Mouse (Mus musculus) limb, embryonic 15.5 days (tissue): ENCODE data around the gene Lysmd3. TPM values are rescaled to one million over a fixed set of nuclear protein-coding genes. Genes with fewer than 3 reads are reported as not detected.

Source experiments
- ATAC-seq: fragments of 200-750 bp; cut with Nextera tagmentation; 2 replicates; pipeline ENCODE4 v1.8.0; 2017; ENCODE audit warnings: low read depth, moderate TSS enrichment; ENCODE audit not compliant: insufficient number of reproducible peaks, low FRiP score, low TSS enrichment
- H3K27ac ChIP-seq: fragments of 300-500 bp; sonication (generic); 2 replicates; pipeline ENCODE4 v1.5.1; 2015; ENCODE audit warnings: moderate library complexity, mild to moderate bottlenecking, inconsistent platforms
- H3K27me3 ChIP-seq: fragments of 300-500 bp; sonication (generic); 2 replicates; pipeline ENCODE4 v1.6.1; 2015; ENCODE audit warnings: inconsistent platforms
- H3K36me3 ChIP-seq: fragments of 300-500 bp; sonication (generic); 2 replicates; pipeline ENCODE4 v1.6.1; 2015; ENCODE audit warnings: inconsistent platforms
- H3K4me1 ChIP-seq: fragments of 300-500 bp; sonication (generic); 2 replicates; pipeline ENCODE4 v1.6.1; 2015; ENCODE audit warnings: inconsistent platforms
- H3K4me2 ChIP-seq: fragments of 300-500 bp; sonication (generic); 2 replicates; pipeline ENCODE4 v1.6.1; 2015; ENCODE audit warnings: mild to moderate bottlenecking, inconsistent platforms
- H3K4me3 ChIP-seq: fragments of 300-500 bp; sonication (generic); 2 replicates; pipeline ENCODE4 v1.5.1; 2015; ENCODE audit warnings: mild to moderate bottlenecking, inconsistent platforms
- H3K9ac ChIP-seq: fragments of 300-500 bp; sonication (generic); 2 replicates; pipeline ENCODE4 v1.6.1; 2015; ENCODE audit warnings: inconsistent platforms
- H3K9me3 ChIP-seq: fragments of 300-500 bp; sonication (generic); 2 replicates; pipeline ENCODE4 v1.6.1; 2016; ENCODE audit warnings: inconsistent platforms
- WGBS: fragments of 180-500 bp; shearing (Covaris S2); methylation state at CpG from one replicate; pipeline ENCODE4 v1.1.7; 2015; 5-methylcytosine and 5-hydroxymethylcytosine counted together
- polyA plus RNA-seq: library from polyadenylated mRNA; unstranded; fragments of >200 nt; fragmentation: Nextera tagmentation; extraction: Ambion mirVana; gene quantifications from 2 replicates; pipeline ENCODE4 v1.2.1, GENCODE M21; 2015

Lysmd3 gene
- polyA plus RNA-seq, 1 experiment from 2014 or later = 32.5 TPM

DNA sequence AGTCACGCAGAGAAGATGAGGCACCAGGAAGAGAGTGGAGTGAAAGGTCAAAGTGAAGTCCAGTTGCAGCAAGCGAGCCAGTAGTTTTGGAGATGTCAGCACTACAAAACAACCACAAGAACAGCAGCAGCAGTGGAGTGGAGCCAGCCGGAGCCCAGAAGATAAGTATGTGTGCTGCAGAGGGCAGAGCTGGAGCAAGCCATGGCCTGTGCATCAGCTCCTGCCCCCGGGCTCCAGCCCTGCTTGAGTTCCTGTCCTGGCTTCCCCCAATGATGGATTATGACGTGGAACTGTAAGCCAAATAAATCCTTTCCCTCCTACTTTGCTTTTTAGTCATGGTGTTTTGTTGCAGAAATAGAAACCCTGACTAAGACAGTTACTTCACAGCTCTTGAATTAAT is 26.8 kb downstream of the Lysmd3 start:
- Histone ChIP-seq H3K36me3 (0 out of 2 replicates have a peak, but pooled peaks cover 7% of the 10 kb centered on the region), H3K4me3 (no peak overlapping the region), H3K27ac (no peak overlapping the region), H3K27me3 (no peaks in the 10 kb centered on the region), H3K9me3 (no peaks in the 10 kb centered on the region), H3K9ac (no peak overlapping the region), H3K4me1 (no peaks in the 10 kb centered on the region), H3K4me2 (no peak overlapping the region)
- 67% methylated on average over 5 of the region's 5 CpGs for WGBS
- no peak for ATAC-seq

DNA sequence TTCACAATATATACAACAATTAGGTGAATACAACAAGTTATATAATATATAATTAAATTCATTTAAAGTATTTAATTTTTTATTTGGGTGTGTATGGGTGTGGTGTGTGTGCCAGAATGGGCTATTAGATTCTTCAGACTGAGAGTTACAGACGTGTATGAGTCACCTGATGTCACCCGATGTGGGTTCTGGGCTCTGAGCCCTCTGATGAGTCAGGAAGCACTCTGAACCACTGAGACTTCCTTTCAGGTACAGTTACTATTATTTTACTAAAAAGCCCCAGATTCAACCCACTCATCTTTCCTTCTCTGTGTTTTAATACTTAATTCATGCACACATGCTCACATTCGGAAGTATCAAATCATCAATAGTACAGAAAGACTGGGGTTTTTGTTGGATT is 27.4 kb downstream of the Lysmd3 start:
- H3K27ac ChIP-seq = no peak overlapping the region
- H3K36me3 ChIP-seq = 0 out of 2 replicates have a peak, but pooled peaks cover 9% of the 10 kb centered on the region
- H3K4me3 ChIP-seq = no peak overlapping the region
- no peaks in the 10 kb centered on the region for H3K4me1 ChIP-seq
- WGBS = 85% methylated on average over 3 of the region's 3 CpGs
- no peak overlapping the region for H3K4me2 ChIP-seq
- no peak overlapping the region for H3K9ac ChIP-seq
- no peaks in the 10 kb centered on the region for H3K27me3 ChIP-seq
- ATAC-seq = no peak
- H3K9me3 ChIP-seq = no peaks in the 10 kb centered on the region

DNA sequence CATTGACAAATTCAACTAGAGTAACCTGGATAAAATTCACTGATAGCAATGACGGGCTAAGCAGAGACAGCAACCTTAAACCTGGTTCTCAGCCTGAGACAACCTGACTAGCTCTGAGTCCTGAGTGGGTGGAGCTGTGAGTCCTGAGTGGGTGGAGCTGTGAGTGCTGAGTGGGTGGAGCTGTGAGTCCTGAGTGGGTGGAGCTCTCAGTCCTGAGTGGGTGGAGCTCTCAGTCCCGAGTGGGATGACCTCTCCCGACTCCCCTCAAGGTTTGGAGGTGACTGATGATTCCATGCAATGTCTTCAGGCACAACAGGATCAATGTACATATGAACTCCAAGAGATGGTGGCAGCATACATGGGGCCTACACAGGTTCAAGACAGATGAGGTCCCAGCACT is 32.1 kb downstream of the Lysmd3 start:
- 91% methylated on average over 3 of the region's 3 CpGs for WGBS
- no peaks in the 10 kb centered on the region for H3K9me3 ChIP-seq
- H3K36me3 ChIP-seq = 0 out of 2 replicates have a peak, but pooled peaks cover 7% of the 10 kb centered on the region
- no peak overlapping the region for H3K9ac ChIP-seq
- H3K27ac ChIP-seq = no peak overlapping the region
- ATAC-seq = no peak
- no peaks in the 10 kb centered on the region for H3K27me3 ChIP-seq
- H3K4me3 ChIP-seq = no peak overlapping the region
- H3K4me2 ChIP-seq = no peak overlapping the region
- no peaks in the 10 kb centered on the region for H3K4me1 ChIP-seq

DNA sequence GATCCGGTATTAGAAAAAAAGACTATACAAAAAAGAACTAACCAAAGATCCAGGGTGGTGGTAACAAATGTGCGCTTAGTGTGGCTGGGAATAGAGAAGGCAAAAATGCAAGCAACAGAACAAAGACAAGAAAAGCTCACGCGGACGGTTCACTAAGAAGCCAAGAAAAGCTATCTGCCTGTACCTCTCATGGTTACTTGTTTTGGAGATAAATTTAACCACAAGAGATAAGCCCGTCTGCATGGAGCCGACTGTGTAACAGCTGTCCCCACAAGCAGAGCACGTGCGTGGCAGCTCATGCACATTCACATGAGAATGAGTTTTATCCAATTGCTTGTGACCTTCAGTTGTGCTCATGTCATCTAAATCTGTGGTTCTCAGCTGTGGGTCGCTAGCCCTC is 33.0 kb downstream of the Lysmd3 start:
- Histone ChIP-seq H3K9ac (no peak overlapping the region), H3K4me1 (no peaks in the 10 kb centered on the region), H3K27me3 (no peaks in the 10 kb centered on the region), H3K4me2 (no peak overlapping the region), H3K27ac (no peak overlapping the region), H3K4me3 (no peak overlapping the region), H3K36me3 (0 out of 2 replicates have a peak, but pooled peaks cover 7% of the 10 kb centered on the region), H3K9me3 (no peaks in the 10 kb centered on the region)
- ATAC-seq = no peak
- WGBS = 74% methylated on average over 10 of the region's 10 CpGs

DNA sequence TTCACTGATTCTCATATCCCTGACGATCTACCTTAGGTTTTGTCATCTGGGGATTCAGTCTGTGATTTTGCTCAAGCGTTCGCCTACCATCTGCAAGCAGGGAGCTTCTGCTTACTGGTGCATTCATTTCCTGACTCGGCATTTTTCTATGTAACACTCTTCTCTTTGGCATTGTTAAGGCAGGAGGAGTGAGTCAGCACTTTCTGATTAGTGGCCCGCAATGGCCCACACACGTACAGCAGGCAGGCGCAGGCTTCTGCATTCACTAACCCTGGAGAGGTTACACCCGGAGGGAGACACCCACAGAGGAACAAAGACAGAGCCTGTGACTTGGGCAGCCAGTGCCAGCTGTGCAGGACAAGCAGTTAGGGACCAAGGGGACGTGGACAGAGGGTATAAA is 34.1 kb downstream of the Lysmd3 start:
- Histone ChIP-seq H3K4me2 (no peak overlapping the region), H3K27me3 (no peaks in the 10 kb centered on the region), H3K4me3 (no peak overlapping the region), H3K9ac (no peak overlapping the region), H3K9me3 (no peaks in the 10 kb centered on the region), H3K36me3 (0 out of 2 replicates have a peak, but pooled peaks cover 7% of the 10 kb centered on the region), H3K4me1 (no peaks in the 10 kb centered on the region), H3K27ac (no peak overlapping the region)
- WGBS = 73% methylated on average over 9 of the region's 9 CpGs
- no peak for ATAC-seq

DNA sequence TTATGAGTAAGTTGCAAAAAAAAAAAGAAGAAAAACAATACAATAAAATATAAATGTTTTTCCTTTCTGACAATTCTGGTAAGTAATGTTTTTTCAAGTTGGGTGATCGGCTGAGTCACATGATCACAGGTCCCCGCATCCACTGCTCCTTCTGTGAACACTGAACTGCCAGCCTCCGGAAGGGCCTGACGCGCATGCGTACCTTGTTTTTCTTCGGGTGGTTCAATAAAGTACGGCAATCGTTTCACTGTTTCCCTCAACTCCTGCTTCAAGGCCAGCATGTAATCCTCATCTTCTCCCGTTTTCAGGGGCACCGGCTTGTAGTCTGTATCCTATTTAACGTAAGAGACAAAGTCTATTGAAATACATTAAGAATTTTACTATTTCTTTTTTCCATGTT is 37.0 kb downstream of the Lysmd3 start:
- WGBS = 93% methylated on average over 12 of the region's 12 CpGs
- H3K27ac ChIP-seq = no peak overlapping the region
- no peak overlapping the region for H3K4me2 ChIP-seq
- no peaks in the 10 kb centered on the region for H3K9me3 ChIP-seq
- peaks cover 10% of the 10 kb centered on the region; the same call in 1 of the 2 replicates for H3K36me3 ChIP-seq
- H3K9ac ChIP-seq = no peak overlapping the region
- H3K27me3 ChIP-seq = no peaks in the 10 kb centered on the region
- no peak for ATAC-seq
- H3K4me1 ChIP-seq = no peaks in the 10 kb centered on the region
- no peak overlapping the region for H3K4me3 ChIP-seq

DNA sequence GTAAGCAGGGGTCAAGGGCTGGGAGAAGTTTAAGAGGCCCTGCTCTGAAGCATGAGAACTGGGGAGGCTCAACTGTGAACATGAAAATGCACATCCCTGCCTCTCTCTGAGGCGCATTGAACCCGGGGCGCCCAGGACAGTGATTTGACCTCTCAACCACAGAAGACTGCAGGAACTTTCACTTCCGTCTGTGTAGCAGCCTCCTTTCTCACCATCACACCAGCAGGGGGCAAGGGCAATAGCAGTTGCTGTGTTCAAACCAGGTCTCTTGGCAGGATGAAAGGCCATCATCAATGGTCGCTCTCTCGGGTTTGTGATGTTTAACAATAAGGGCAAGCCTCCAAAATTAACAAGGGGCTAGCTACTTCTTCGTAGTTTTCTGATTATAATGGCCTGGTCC is 45.7 kb downstream of the Lysmd3 start:
- 79% methylated on average over 7 of the region's 7 CpGs for WGBS
- no peak overlapping the region for H3K27ac ChIP-seq
- ATAC-seq = no peak
- H3K4me2 ChIP-seq = no peak overlapping the region
- no peak overlapping the region for H3K9ac ChIP-seq
- H3K4me1 ChIP-seq = no peaks in the 10 kb centered on the region
- no peaks in the 10 kb centered on the region for H3K27me3 ChIP-seq
- H3K4me3 ChIP-seq = no peak overlapping the region
- H3K9me3 ChIP-seq = no peaks in the 10 kb centered on the region
- peaks cover 3% of the 10 kb centered on the region; the same call in 1 of the 2 replicates for H3K36me3 ChIP-seq

DNA sequence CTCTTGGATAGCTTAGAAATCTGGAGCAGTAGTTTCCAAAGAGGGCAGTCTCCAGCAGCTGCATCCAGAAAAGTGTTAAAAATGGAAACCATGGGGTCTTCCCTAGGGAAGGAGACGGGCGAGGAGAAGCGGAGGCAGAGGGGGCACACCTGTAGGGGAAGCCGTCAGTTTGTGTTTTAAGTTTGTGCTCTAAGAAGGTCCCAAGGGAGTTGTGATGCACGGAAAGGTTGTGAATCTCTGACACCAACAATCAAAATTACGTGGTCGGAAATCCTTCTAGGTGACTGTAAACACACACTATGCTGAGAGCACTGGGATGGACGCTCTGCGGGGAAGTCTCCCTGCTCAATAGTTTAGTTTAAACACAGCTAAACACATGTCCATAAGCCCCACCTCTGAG is 46.2 kb downstream of the Lysmd3 start:
- H3K9ac ChIP-seq = no peak overlapping the region
- H3K36me3 ChIP-seq = no peaks in the 10 kb centered on the region
- no peak overlapping the region for H3K4me2 ChIP-seq
- H3K27me3 ChIP-seq = no peaks in the 10 kb centered on the region
- WGBS = 75% methylated on average over 9 of the region's 9 CpGs
- no peak overlapping the region for H3K4me3 ChIP-seq
- H3K4me1 ChIP-seq = no peaks in the 10 kb centered on the region
- no peak for ATAC-seq
- no peak overlapping the region for H3K27ac ChIP-seq
- H3K9me3 ChIP-seq = no peaks in the 10 kb centered on the region

DNA sequence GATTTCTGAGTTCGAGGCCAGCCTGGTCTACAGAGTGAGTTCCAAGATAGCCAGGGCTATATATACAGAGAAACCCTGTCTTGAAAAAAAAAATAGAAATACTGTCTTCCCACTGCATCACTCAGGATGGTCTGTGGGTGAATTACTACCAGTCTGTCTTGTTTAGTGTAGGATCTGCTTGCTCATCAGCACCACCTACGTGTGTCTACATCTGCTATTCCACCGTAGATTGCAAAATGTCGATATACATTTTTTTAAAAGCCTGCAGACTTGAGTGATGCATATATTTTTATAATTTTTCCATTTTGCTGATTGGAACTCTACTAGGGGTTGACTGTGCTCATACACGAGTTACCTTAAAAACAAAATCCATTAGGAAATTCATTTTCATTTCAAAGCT is 48.8 kb downstream of the Lysmd3 start:
- Histone ChIP-seq H3K27me3 (no peaks in the 10 kb centered on the region), H3K9ac (no peak overlapping the region), H3K36me3 (no peaks in the 10 kb centered on the region), H3K4me2 (no peak overlapping the region), H3K27ac (no peak overlapping the region), H3K4me3 (no peak overlapping the region), H3K9me3 (no peaks in the 10 kb centered on the region), H3K4me1 (0 out of 2 replicates have a peak, but pooled peaks cover 4% of the 10 kb centered on the region)
- 82% methylated on average over 5 of the region's 5 CpGs for WGBS
- ATAC-seq = no peak

DNA sequence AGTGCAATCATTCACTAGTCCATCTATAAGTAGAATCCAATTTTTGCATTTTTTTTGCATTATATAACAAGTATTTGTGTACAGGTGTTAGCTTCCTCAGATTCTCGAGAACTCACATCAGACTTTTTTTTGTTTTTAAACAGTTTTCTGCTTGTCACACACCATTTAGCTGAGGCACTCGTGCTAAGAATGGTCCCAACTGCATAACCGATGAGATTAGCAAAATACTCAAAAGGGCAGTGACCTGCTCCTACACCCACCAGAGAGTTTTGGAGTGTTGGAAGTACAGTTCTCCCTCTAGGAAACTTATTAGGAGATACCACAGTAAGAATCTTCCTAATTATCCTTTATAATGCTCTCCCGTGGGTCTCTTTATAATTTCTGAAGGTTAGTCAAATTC is 52.3 kb downstream of the Lysmd3 start:
- ATAC-seq = no peak
- Histone ChIP-seq H3K36me3 (no peaks in the 10 kb centered on the region), H3K4me1 (peaks cover 13% of the 10 kb centered on the region), H3K27me3 (no peaks in the 10 kb centered on the region), H3K4me2 (peak overlapping the region; percentile 97), H3K4me3 (peak overlapping the region; percentile 92), H3K27ac (no peak overlapping the region), H3K9ac (no peak overlapping the region), H3K9me3 (no peaks in the 10 kb centered on the region)
- 41% methylated on average over 4 of the region's 4 CpGs for WGBS

DNA sequence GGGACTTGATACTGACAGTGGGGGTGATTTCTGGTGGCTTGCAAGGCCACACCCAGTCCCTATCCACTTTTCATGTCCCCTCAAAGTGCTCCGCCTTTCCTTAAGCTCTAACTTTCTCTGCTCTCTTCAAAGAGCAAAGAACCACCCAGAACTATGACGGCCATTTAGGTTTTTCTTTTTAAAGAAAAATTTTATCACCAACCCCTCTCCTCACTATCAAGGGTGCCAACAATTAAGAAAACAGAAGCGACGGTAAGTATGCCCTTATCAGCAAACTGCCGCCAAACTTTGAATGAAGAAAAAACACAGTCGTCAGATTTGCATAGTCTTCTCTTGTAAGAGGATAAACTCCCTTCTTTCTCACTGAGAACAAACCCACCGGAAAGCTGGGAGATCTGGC is 52.8 kb downstream of the Lysmd3 start:
- ATAC-seq = no peak

DNA sequence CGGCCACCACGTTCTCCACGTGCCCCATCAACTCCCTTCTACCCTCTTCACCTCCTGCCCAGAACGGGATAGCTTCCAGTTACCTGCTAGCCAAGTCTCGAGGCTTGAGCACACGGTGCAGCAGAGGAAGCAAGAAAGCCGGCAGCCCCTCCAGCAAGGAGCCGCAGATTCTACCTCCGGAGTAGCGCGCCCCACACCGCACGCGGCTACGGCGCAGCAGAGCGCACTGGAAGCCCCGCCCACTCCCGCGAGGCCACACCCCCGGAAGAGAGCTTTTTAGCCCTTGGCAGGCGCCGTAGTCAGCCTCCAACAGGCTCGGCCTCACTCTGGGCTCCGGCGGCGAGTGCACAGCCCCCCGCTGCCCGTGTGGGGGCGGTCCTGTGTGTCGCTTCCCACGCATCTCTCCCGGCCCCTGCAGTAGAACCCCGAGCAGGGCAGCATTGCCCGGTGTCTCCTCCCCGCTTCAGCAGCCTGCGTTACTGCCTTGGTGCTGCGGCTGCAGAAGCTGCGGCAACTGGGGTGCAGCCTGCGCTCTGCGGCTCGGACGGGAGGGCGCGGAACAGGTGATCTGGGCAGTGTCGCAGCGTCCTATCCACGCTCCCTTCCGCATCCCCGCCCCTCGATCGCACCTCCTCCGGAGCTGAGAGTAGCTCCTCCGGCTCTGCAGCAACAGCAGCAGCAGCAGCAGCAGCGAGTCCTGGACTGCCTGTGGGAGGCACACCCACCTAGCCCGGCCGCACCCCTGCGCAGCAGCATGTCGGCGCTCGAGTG is 53.5 kb downstream of the Lysmd3 start, which contains the start of the genes Polr3g and Mblac2:
TSS of gene Polr3g (minus strand) at position 239 of the 771 bp plus-strand sequence.
TSS of gene Mblac2 (plus strand) at position 567 of the 771 bp plus-strand sequence.
- WGBS = under 1% methylated on average over 61 of the region's 61 CpGs
- H3K27me3 ChIP-seq = no peaks in the 10 kb centered on the region
- peaks cover 13% of the 10 kb centered on the region for H3K4me1 ChIP-seq
- ATAC-seq = peak; percentile 94
- peak within 1 kb of the TSS; percentile 58 for H3K9ac ChIP-seq
- H3K9me3 ChIP-seq = no peaks in the 10 kb centered on the region
- no peaks in the 10 kb centered on the region for H3K36me3 ChIP-seq
- peak within 1 kb of the TSS; percentile 92 for H3K27ac ChIP-seq
- peak within 1 kb of the TSS; percentile 92 for H3K4me3 ChIP-seq
- peak within 1 kb of the TSS; percentile 97 for H3K4me2 ChIP-seq

More for the DNA sequence above, 52.8 kb downstream of the Lysmd3 start:
- H3K36me3 ChIP-seq = no peaks in the 10 kb centered on the region
- H3K27ac ChIP-seq = peak overlapping the region; percentile 92
- no peaks in the 10 kb centered on the region for H3K9me3 ChIP-seq
- peak overlapping the region; percentile 58; the same call in 1 of the 2 replicates for H3K9ac ChIP-seq
- peak overlapping the region; percentile 92 for H3K4me3 ChIP-seq
- peaks cover 13% of the 10 kb centered on the region for H3K4me1 ChIP-seq
- H3K27me3 ChIP-seq = no peaks in the 10 kb centered on the region
- H3K4me2 ChIP-seq = peak overlapping the region; percentile 97
- 1% methylated on average over 7 of the region's 7 CpGs for WGBS
